Mouse (Mus musculus): Measurements from ENCODE around the gene Optc.
A peak's percentile ranks its signal among the peaks of the same experiment; 100 is the strongest.

Gene Optc

GRCm38 (mm10) chr1:133918088-133918470 is 10.3 kb upstream of the Optc start:
- no peak for DNase-seq (ENCODE audit: low spot score in 2 of 2)

- DNase-seq (ENCODE audit: low spot score in 2 of 2), result no peak
Measured at GRCm38 (mm10) chr1:133917456-133918087, 9.8 kb upstream of the Optc start.

- no peak for DNase-seq (ENCODE audit: low spot score in 2 of 2)
Measured at GRCm38 (mm10) chr1:133915723-133916355, 8.0 kb upstream of the Optc start.

GRCm38 (mm10) chr1:133915115-133915514 is 7.3 kb upstream of the Optc start:
- no peak for DNase-seq (ENCODE audit: low spot score in 2 of 2)

GRCm38 (mm10) chr1:133913018-133913417 is 5.2 kb upstream of the Optc start:
- no peak for DNase-seq (ENCODE audit: low spot score in 2 of 2)

- DNase-seq (ENCODE audit: low spot score in 2 of 2), result peak in 1 of 2 experiments; percentile 40
Measured at GRCm38 (mm10) chr1:133911456-133911855, 3.7 kb upstream of the Optc start.

GRCm38 (mm10) chr1:133911008-133911407 is 3.2 kb upstream of the Optc start:
- DNase-seq (ENCODE audit: low spot score in 2 of 2), result no peak

GRCm38 (mm10) chr1:133910108-133910507 is 2.3 kb upstream of the Optc start:
- DNase-seq (ENCODE audit: low spot score in 2 of 2), result no peak

- no peak for DNase-seq (ENCODE audit: low spot score in 2 of 2)
Measured at GRCm38 (mm10) chr1:133908659-133909575, 1.1 kb upstream of the Optc start.

- DNase-seq (ENCODE audit: low spot score in 2 of 2), result no peak
Measured at GRCm38 (mm10) chr1:133906420-133906819, 1.4 kb downstream of the Optc start.

- no peak for DNase-seq (ENCODE audit: low spot score in 2 of 2)
Measured at GRCm38 (mm10) chr1:133900825-133901224, 7.0 kb downstream of the Optc start.

- DNase-seq (ENCODE audit: low spot score in 2 of 2), result no peak
Measured at GRCm38 (mm10) chr1:133899043-133899542, 8.7 kb downstream of the Optc start.

- no peak for DNase-seq (ENCODE audit: low spot score in 2 of 2)
Measured at GRCm38 (mm10) chr1:133897293-133897692, 10.5 kb downstream of the Optc start.

GRCm38 (mm10) chr1:133891489-133891888 is 16.3 kb downstream of the Optc start:
- DNase-seq (ENCODE audit: low spot score in 2 of 2), result no peak

- no peak for DNase-seq (ENCODE audit: low spot score in 2 of 2)
Measured at GRCm38 (mm10) chr1:133889949-133890598, 17.7 kb downstream of the Optc start.

GRCm38 (mm10) chr1:133887538-133888250 is 20.1 kb downstream of the Optc start:
- no peak for DNase-seq (ENCODE audit: low spot score in 2 of 2)

GRCm38 (mm10) chr1:133887044-133887443 is 20.8 kb downstream of the Optc start:
- no peak for DNase-seq (ENCODE audit: low spot score in 2 of 2)

GRCm38 (mm10) chr1:133886431-133886830 is 21.4 kb downstream of the Optc start:
- no peak for DNase-seq (ENCODE audit: low spot score in 2 of 2)

- DNase-seq (ENCODE audit: low spot score in 2 of 2), result no peak
Measured at GRCm38 (mm10) chr1:133885811-133886210, 22.0 kb downstream of the Optc start.

GRCm38 (mm10) chr1:133884746-133885145 is 23.1 kb downstream of the Optc start:
- no peak for DNase-seq (ENCODE audit: low spot score in 2 of 2)

GRCm38 (mm10) chr1:133884090-133884489 is 23.7 kb downstream of the Optc start:
- DNase-seq (ENCODE audit: low spot score in 2 of 2), result no peak

Measured in spleen, postnatal 14 days (tissue).